Mouse (Mus musculus) midbrain, embryonic 14.5 days (tissue): ENCODE measurements around the gene Ppargc1a. TPM values are rescaled to one million over a fixed set of nuclear protein-coding genes. Genes with fewer than 3 reads are reported as not detected.

ENCODE experiments used
- ATAC-seq: fragments of 200-750 bp; cut with Nextera tagmentation; 2 replicates; pipeline ENCODE4 v1.8.0; 2017; ENCODE audit warnings: moderate number of reproducible peaks, moderate library complexity; ENCODE audit not compliant: low FRiP score, low TSS enrichment
- DNase-seq: peaks from one replicate; pipeline ENCODE4 v3.0.0-alpha.2; 2015
- H3K27ac ChIP-seq: fragments of 300-500 bp; sonication (generic); replicated peaks from 2 replicates; pipeline ENCODE4 v1.5.1; 2014; ENCODE audit warnings: mild to moderate bottlenecking, low read depth, low read length, moderate library complexity
- H3K27me3 ChIP-seq: fragments of 300-500 bp; sonication (generic); 2 replicates; pipeline ENCODE4 v1.6.1; 2014; ENCODE audit warnings: low read length, control low read depth, mixed read lengths; ENCODE audit not compliant: control insufficient read depth, insufficient read depth
- H3K36me3 ChIP-seq: fragments of 300-500 bp; sonication (generic); 2 replicates; pipeline ENCODE4 v1.6.1; 2014; ENCODE audit warnings: low read length, control low read depth; ENCODE audit not compliant: control insufficient read depth, insufficient read depth
- H3K4me1 ChIP-seq: fragments of 300-500 bp; sonication (generic); 2 replicates; pipeline ENCODE4 v1.6.1; 2014; ENCODE audit warnings: mild to moderate bottlenecking, antibody characterized with exemption, low read length, control low read depth; ENCODE audit not compliant: control insufficient read depth, insufficient read depth
- H3K4me2 ChIP-seq: fragments of 300-500 bp; sonication (generic); 2 replicates; pipeline ENCODE4 v1.6.1; 2014; ENCODE audit warnings: mild to moderate bottlenecking, low read length, moderate library complexity
- H3K4me3 ChIP-seq: fragments of 300-500 bp; sonication (generic); replicated peaks from 2 replicates; pipeline ENCODE4 v1.5.1; 2014; ENCODE audit warnings: low read depth, low read length
- H3K9ac ChIP-seq: fragments of 300-500 bp; sonication (generic); replicated peaks from 2 replicates; pipeline ENCODE4 v1.6.1; 2014; ENCODE audit warnings: mild to moderate bottlenecking, low read length, moderate library complexity
- H3K9me3 ChIP-seq: fragments of 300-500 bp; sonication (generic); 2 replicates; pipeline ENCODE4 v1.6.1; 2016; ENCODE audit warnings: low read length, control low read depth, mixed read lengths; ENCODE audit not compliant: control insufficient read depth
- WGBS: fragments of 180-500 bp; shearing (Covaris S2); extraction: QIAGEN DNeasy Blood & Tissue Kit; methylation state at CpG from one replicate; pipeline ENCODE4 v1.1.7; 2014; 5-methylcytosine and 5-hydroxymethylcytosine counted together
- polyA plus RNA-seq: library from polyadenylated mRNA; unstranded; fragments of >200 nt; fragmentation: Nextera tagmentation; extraction: Ambion mirVana; gene quantifications from 2 replicates; pipeline ENCODE4 v1.2.1, GENCODE M21; 2014

Ppargc1a gene
- polyA plus RNA-seq, 1 experiment from 2014 or later, result 13.7 TPM

DNA sequence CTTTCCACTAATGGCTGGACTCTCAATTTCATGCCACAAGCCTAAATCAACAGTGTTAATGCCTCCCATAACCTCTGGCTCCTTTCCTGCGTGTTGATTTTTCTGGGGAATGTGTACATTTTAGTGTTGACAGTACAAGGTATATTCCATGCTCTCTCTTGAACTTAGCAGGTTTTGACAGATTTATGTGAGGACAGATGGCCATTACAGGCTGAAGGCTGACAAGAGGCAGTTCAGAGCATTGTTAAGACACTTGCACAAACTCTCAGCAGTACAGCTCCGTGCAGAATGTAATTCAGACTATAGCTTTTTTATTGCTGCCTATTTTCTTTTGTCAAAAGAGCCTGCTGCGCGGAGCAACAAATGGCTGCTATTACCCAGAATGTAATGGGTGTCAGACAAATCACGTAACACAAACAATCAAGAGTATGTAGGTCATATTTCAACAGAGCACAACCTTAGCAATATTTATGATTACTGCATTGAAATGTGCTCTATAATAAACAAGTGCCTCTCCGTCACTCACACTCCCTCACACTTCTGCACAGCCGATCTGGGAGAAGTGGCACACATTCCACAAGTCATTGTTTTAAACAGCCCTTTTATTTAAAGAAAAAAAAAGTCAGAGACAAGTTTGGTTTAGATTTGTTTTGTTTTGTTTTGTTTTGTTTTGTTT is 89.1 kb downstream of the Ppargc1a start:
- 35% methylated on average over 7 of the region's 7 CpGs for WGBS
- Histone ChIP-seq H3K4me1 (no peaks in the 10 kb centered on the region), H3K9ac (no peak overlapping the region), H3K4me2 (no peak overlapping the region), H3K36me3 (no peaks in the 10 kb centered on the region), H3K4me3 (no peak overlapping the region), H3K9me3 (no peaks in the 10 kb centered on the region), H3K27me3 (no peaks in the 10 kb centered on the region), H3K27ac (no peak overlapping the region)
- ATAC-seq (peak; percentile 20; the same call in 1 of the 2 replicates), DNase-seq (peak; percentile 4)

DNA sequence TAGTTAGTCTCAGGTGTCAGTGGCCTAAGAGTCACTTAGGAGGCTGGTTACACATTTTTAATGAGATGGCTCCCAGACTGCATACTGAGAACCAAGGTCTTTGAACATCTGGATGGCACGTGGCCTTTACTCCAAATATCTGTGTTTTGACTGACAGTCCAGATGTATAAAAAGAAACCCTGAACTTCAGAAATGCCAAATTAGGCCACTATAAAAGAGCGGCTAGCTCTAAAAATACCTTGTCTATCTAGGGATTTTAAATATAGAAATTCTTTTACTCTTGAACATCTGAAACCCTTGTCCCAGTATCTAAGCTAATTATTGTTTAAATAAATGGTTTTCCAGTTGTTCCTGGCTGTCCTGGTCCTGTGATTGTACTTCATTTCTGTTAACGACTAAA is 90.4 kb downstream of the Ppargc1a start:
- Histone ChIP-seq H3K4me2 (no peak overlapping the region), H3K4me3 (no peak overlapping the region), H3K9ac (no peak overlapping the region), H3K36me3 (no peaks in the 10 kb centered on the region), H3K27me3 (no peaks in the 10 kb centered on the region), H3K4me1 (no peaks in the 10 kb centered on the region), H3K9me3 (no peaks in the 10 kb centered on the region), H3K27ac (no peak overlapping the region)
- DNase-seq (no peak), ATAC-seq (no peak)
- WGBS, result 86% methylated on average over 3 of the region's 3 CpGs

DNA sequence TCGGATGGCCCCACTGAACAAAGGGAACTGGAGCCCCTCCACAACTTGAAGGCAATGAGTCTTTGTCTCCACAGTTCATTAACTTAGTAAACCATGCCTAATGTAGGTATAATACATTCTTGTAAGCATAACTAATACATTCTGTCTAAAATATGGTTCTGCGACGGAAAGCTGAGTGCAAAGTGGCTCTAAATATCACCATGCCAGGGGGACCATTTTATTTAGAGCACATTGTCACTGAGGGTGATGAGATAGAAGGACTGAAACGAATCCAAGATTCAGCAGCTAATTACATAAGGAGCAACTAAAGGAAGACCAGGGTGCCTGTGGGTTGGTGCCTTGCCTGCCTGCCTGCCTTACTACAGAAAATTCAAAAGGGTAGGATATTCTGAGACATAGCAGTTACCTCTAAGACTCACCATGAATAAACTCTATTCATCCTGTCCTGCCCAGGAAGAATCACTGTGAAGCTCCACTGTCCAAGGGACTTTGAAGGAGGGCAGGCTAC is 92.4 kb downstream of the Ppargc1a start:
- no peak overlapping the region for H3K9ac ChIP-seq
- H3K36me3 ChIP-seq, result no peaks in the 10 kb centered on the region
- 44% methylated on average over 4 of the region's 4 CpGs for WGBS
- no peak overlapping the region for H3K4me3 ChIP-seq
- no peaks in the 10 kb centered on the region for H3K27me3 ChIP-seq
- no peak overlapping the region for H3K27ac ChIP-seq
- no peak overlapping the region for H3K4me2 ChIP-seq
- ATAC-seq, result no peak
- H3K4me1 ChIP-seq, result no peaks in the 10 kb centered on the region
- H3K9me3 ChIP-seq, result no peaks in the 10 kb centered on the region
- DNase-seq, result no peak

DNA sequence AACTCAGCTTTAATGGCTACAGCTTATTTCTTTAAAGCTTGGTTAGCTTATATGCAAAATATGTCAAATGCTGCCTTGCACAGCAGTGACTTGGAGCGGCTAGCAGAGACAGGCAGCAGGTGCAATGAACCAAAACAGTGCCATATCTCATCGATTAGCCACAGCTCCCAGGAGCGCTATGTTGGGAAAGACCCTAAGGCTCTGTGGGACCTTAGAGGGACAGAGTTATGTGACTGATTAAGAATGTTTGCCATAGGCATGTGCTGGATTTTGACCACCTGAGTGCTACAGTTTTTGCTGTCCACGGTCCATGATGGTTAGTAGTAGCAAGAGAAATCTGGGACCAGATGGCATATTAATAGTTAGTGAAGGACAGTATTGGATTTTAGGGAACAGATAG is 95.9 kb downstream of the Ppargc1a start:
- WGBS, result 54% methylated on average over 4 of the region's 4 CpGs
- Histone ChIP-seq H3K4me3 (no peak overlapping the region), H3K9ac (no peak overlapping the region), H3K4me1 (no peaks in the 10 kb centered on the region), H3K9me3 (no peaks in the 10 kb centered on the region), H3K4me2 (no peak overlapping the region), H3K36me3 (no peaks in the 10 kb centered on the region), H3K27ac (no peak overlapping the region), H3K27me3 (no peaks in the 10 kb centered on the region)
- ATAC-seq, result no peak
- DNase-seq, result peak; percentile 8

DNA sequence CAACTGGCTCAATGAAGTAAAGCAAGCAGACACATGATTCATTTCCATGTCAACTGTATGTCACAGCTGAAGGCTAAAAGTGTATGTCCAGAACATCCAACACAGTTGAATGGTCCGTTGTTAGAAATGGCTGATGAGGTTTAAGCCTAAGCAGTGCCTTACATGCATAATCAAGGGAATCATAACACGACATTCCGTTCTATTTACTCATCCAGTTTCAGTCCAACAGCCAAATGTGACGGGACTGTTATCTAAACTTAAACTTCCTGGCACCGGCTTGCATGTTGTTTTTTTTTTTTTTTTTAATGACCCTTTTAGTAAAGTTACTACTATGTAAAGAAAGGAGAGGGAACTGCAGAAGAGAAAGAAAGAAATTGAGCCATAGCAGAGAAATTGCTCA is 101.5 kb downstream of the Ppargc1a start:
- Histone ChIP-seq H3K9me3 (no peaks in the 10 kb centered on the region), H3K27ac (no peak overlapping the region), H3K9ac (no peak overlapping the region), H3K4me1 (no peaks in the 10 kb centered on the region), H3K4me2 (no peak overlapping the region), H3K27me3 (no peaks in the 10 kb centered on the region), H3K4me3 (no peak overlapping the region), H3K36me3 (no peaks in the 10 kb centered on the region)
- ATAC-seq (no peak), DNase-seq (no peak)
- WGBS, result 89% methylated on average over 5 of the region's 5 CpGs

DNA sequence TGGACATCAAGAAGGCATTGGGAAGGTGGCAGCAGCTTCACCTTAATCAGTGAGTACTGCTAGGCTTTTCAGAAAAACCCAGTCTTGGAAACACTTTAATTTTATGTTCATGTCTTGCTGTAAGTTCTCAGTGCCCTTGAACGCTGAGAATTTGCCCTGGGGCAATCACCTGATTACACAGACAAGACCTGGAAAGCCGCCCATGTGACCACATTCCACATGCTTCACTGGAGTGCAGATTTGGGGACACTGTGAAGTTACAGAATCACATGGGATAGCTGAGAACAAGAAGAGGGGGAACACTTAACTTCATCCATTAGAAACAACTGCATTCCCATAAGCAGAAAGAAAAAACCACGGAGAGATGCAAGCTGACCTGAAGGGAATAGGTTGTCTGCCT is 115.5 kb downstream of the Ppargc1a start:
- no peaks in the 10 kb centered on the region for H3K36me3 ChIP-seq
- ATAC-seq (no peak), DNase-seq (no peak)
- no peaks in the 10 kb centered on the region for H3K4me1 ChIP-seq
- H3K27ac ChIP-seq, result no peak overlapping the region
- H3K27me3 ChIP-seq, result no peaks in the 10 kb centered on the region
- no peak overlapping the region for H3K4me2 ChIP-seq
- no peak overlapping the region for H3K4me3 ChIP-seq
- H3K9ac ChIP-seq, result no peak overlapping the region
- no peaks in the 10 kb centered on the region for H3K9me3 ChIP-seq
- WGBS, result 81% methylated on average over 3 of the region's 3 CpGs

DNA sequence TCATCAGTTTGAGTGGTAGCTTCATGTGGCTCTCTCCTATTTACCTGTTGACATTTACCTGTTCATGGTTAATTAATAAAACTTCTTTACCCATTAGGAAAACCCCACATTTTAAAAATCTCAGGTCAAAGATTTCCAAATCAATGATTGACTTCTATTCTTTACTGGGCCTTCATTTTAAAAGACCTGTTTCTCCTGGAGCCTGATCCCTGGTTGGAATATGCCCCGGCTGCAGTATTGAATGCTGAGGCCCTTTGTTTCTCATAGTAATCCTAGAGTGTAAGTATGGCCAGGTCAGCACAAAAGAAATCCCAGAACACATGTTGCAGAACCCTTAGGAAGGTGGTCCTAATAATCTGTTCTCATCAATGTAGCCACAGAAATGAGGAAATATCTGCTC is 119.9 kb downstream of the Ppargc1a start:
- no peak overlapping the region for H3K9ac ChIP-seq
- no peaks in the 10 kb centered on the region for H3K4me1 ChIP-seq
- H3K27me3 ChIP-seq, result no peaks in the 10 kb centered on the region
- no peak for ATAC-seq
- WGBS, result 83% methylated on average over 1 of the region's 1 CpGs
- no peak overlapping the region for H3K4me2 ChIP-seq
- no peaks in the 10 kb centered on the region for H3K36me3 ChIP-seq
- no peak overlapping the region for H3K4me3 ChIP-seq
- H3K9me3 ChIP-seq, result no peaks in the 10 kb centered on the region
- no peak for DNase-seq
- H3K27ac ChIP-seq, result no peak overlapping the region

DNA sequence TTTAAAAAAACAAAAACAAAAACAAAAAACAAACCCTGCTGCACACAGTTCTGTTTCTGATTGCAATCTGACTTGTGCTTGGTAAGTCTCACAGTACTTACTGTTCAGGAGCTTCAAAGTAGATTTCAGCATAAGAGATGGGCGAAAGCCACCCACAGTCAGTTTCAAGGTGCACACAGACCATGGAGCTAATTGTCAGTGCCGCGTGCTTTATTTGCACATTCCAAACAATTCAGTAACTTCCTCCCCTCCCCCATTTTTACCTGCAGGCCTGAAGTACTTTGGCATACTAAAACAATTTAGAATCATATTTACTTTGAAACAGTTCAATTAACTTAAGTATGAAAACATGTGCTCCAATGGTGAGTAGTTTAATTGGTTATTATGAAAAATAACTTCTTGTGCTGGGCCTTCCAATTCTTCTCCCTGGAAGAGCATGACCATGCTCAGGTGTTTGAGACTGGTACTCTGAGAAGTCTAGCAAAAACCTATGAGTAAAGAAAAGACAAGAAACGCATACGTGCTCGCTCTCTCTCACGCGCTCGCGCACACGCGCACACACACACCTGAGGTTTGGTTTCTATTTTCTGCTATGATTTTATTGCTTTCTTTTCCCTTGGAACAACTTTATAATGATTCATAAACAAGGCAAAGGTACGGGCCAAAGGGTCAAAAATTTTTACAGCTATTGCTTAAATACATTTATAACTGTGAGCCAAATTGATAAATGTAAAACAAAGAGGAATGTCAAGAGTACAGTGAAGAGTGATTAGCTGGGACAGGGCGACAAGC is 121.0 kb downstream of the Ppargc1a start:
- Histone ChIP-seq H3K9me3 (no peaks in the 10 kb centered on the region), H3K27ac (no peak overlapping the region), H3K27me3 (no peaks in the 10 kb centered on the region), H3K4me1 (no peaks in the 10 kb centered on the region), H3K4me3 (no peak overlapping the region), H3K9ac (no peak overlapping the region), H3K4me2 (no peak overlapping the region), H3K36me3 (no peaks in the 10 kb centered on the region)
- WGBS, result 93% methylated on average over 14 of the region's 14 CpGs
- DNase-seq (no peak), ATAC-seq (no peak)

DNA sequence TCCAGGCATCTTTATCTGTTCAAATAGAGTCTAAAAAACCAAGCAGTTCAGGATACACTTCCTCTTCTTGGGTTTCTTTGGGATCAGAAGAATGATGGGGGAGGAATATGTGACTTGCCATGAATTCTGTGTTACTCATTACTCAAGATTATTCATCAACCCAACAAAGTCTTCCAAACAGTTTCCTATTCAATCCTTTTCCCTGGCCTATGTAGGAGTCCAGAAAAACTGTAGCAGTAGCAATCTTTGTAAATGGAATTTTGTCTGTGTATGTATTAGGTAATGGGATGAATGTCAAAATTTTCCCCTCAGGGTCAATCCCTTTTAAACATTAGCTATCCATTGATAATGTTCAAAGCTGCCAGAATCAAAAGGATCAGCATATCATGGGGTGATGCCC is 121.8 kb downstream of the Ppargc1a start:
- no peaks in the 10 kb centered on the region for H3K4me1 ChIP-seq
- DNase-seq (no peak), ATAC-seq (no peak)
- H3K4me3 ChIP-seq, result no peak overlapping the region
- H3K36me3 ChIP-seq, result no peaks in the 10 kb centered on the region
- no peak overlapping the region for H3K27ac ChIP-seq
- H3K9ac ChIP-seq, result no peak overlapping the region
- H3K27me3 ChIP-seq, result no peaks in the 10 kb centered on the region
- no peak overlapping the region for H3K4me2 ChIP-seq
- H3K9me3 ChIP-seq, result no peaks in the 10 kb centered on the region
